Mouse (Mus musculus) limb, embryonic 15.5 days (tissue): ENCODE data around the gene Sost. TPM values are rescaled to one million over a fixed set of nuclear protein-coding genes. Genes with fewer than 3 reads are reported as not detected.

ENCODE experiments used
- ATAC-seq: fragments of 200-750 bp; cut with Nextera tagmentation; 2 replicates; pipeline ENCODE4 v1.8.0; 2017; ENCODE audit warnings: low read depth, moderate TSS enrichment; ENCODE audit not compliant: insufficient number of reproducible peaks, low FRiP score, low TSS enrichment
- H3K27ac ChIP-seq: fragments of 300-500 bp; sonication (generic); 2 replicates; pipeline ENCODE4 v1.5.1; 2015; ENCODE audit warnings: moderate library complexity, mild to moderate bottlenecking, inconsistent platforms
- H3K27me3 ChIP-seq: fragments of 300-500 bp; sonication (generic); 2 replicates; pipeline ENCODE4 v1.6.1; 2015; ENCODE audit warnings: inconsistent platforms
- H3K36me3 ChIP-seq: fragments of 300-500 bp; sonication (generic); 2 replicates; pipeline ENCODE4 v1.6.1; 2015; ENCODE audit warnings: inconsistent platforms
- H3K4me1 ChIP-seq: fragments of 300-500 bp; sonication (generic); 2 replicates; pipeline ENCODE4 v1.6.1; 2015; ENCODE audit warnings: inconsistent platforms
- H3K4me2 ChIP-seq: fragments of 300-500 bp; sonication (generic); 2 replicates; pipeline ENCODE4 v1.6.1; 2015; ENCODE audit warnings: mild to moderate bottlenecking, inconsistent platforms
- H3K4me3 ChIP-seq: fragments of 300-500 bp; sonication (generic); 2 replicates; pipeline ENCODE4 v1.5.1; 2015; ENCODE audit warnings: mild to moderate bottlenecking, inconsistent platforms
- H3K9ac ChIP-seq: fragments of 300-500 bp; sonication (generic); 2 replicates; pipeline ENCODE4 v1.6.1; 2015; ENCODE audit warnings: inconsistent platforms
- H3K9me3 ChIP-seq: fragments of 300-500 bp; sonication (generic); 2 replicates; pipeline ENCODE4 v1.6.1; 2016; ENCODE audit warnings: inconsistent platforms
- WGBS: fragments of 180-500 bp; shearing (Covaris S2); methylation state at CpG from one replicate; pipeline ENCODE4 v1.1.7; 2015; 5-methylcytosine and 5-hydroxymethylcytosine counted together
- polyA plus RNA-seq: library from polyadenylated mRNA; unstranded; fragments of >200 nt; fragmentation: Nextera tagmentation; extraction: Ambion mirVana; gene quantifications from 2 replicates; pipeline ENCODE4 v1.2.1, GENCODE M21; 2015

Sost gene
- polyA plus RNA-seq, 1 experiment from 2014 or later = 0.50 TPM

- Histone ChIP-seq H3K9me3 (no peaks in the 10 kb centered on the region), H3K27ac (no peak overlapping the region), H3K36me3 (no peaks in the 10 kb centered on the region), H3K4me2 (no peak overlapping the region), H3K4me1 (peaks cover 15% of the 10 kb centered on the region), H3K27me3 (peaks cover 28% of the 10 kb centered on the region; the same call in 1 of the 2 replicates), H3K9ac (no peak overlapping the region), H3K4me3 (no peak overlapping the region)
- ATAC-seq = no peak
- WGBS = 38% methylated on average over 7 of the region's 7 CpGs
Observed at GRCm38 (mm10) chr11:101936421-101936820, 30.4 kb downstream of the Sost start.

GRCm38 (mm10) chr11:101935743-101936142 lies 31.1 kb downstream of the Sost start:
- Histone ChIP-seq H3K36me3 (no peaks in the 10 kb centered on the region), H3K27me3 (peaks cover 30% of the 10 kb centered on the region; the same call in 1 of the 2 replicates), H3K9me3 (no peaks in the 10 kb centered on the region), H3K9ac (no peak overlapping the region), H3K4me3 (no peak overlapping the region), H3K27ac (no peak overlapping the region), H3K4me2 (no peak overlapping the region), H3K4me1 (peaks cover 15% of the 10 kb centered on the region)
- 45% methylated on average over 3 of the region's 3 CpGs for WGBS
- ATAC-seq = no peak

GRCm38 (mm10) chr11:101931978-101932377 lies 34.8 kb downstream of the Sost start:
- Histone ChIP-seq H3K36me3 (no peaks in the 10 kb centered on the region), H3K4me1 (peaks cover 8% of the 10 kb centered on the region), H3K9me3 (no peaks in the 10 kb centered on the region), H3K27ac (no peak overlapping the region), H3K9ac (no peak overlapping the region), H3K4me2 (no peak overlapping the region), H3K4me3 (no peak overlapping the region), H3K27me3 (0 out of 2 replicates have a peak, but pooled peaks cover 13% of the 10 kb centered on the region)
- 58% methylated on average over 4 of the region's 4 CpGs for WGBS
- ATAC-seq = no peak

GRCm38 (mm10) chr11:101928030-101928762 lies 38.6 kb downstream of the Sost start:
- no peak overlapping the region for H3K27ac ChIP-seq
- H3K4me1 ChIP-seq = 0 out of 2 replicates have a peak, but pooled peaks cover 3% of the 10 kb centered on the region
- H3K9ac ChIP-seq = no peak overlapping the region
- WGBS = 32% methylated on average over 25 of the region's 25 CpGs
- H3K4me2 ChIP-seq = no peak overlapping the region
- no peaks in the 10 kb centered on the region for H3K36me3 ChIP-seq
- no peaks in the 10 kb centered on the region for H3K9me3 ChIP-seq
- H3K4me3 ChIP-seq = no peak overlapping the region
- 0 out of 2 replicates have a peak, but pooled peaks cover 2% of the 10 kb centered on the region for H3K27me3 ChIP-seq
- no peak for ATAC-seq

- no peaks in the 10 kb centered on the region for H3K36me3 ChIP-seq
- H3K4me1 ChIP-seq = 0 out of 2 replicates have a peak, but pooled peaks cover 3% of the 10 kb centered on the region
- WGBS = 77% methylated on average over 10 of the region's 10 CpGs
- no peak overlapping the region for H3K9ac ChIP-seq
- no peak for ATAC-seq
- no peak overlapping the region for H3K4me2 ChIP-seq
- H3K4me3 ChIP-seq = no peak overlapping the region
- 0 out of 2 replicates have a peak, but pooled peaks cover 2% of the 10 kb centered on the region for H3K27me3 ChIP-seq
- H3K27ac ChIP-seq = no peak overlapping the region
- no peaks in the 10 kb centered on the region for H3K9me3 ChIP-seq
Observed at GRCm38 (mm10) chr11:101926951-101927589, 39.7 kb downstream of the Sost start.

GRCm38 (mm10) chr11:101925636-101926035 lies 41.2 kb downstream of the Sost start:
- Histone ChIP-seq H3K36me3 (no peaks in the 10 kb centered on the region), H3K4me2 (no peak overlapping the region), H3K9ac (no peak overlapping the region), H3K27me3 (no peaks in the 10 kb centered on the region), H3K27ac (no peak overlapping the region), H3K4me3 (no peak overlapping the region), H3K4me1 (peaks cover 14% of the 10 kb centered on the region; the same call in 1 of the 2 replicates), H3K9me3 (no peaks in the 10 kb centered on the region)
- ATAC-seq = no peak
- WGBS = 45% methylated on average over 6 of the region's 6 CpGs

- Histone ChIP-seq H3K4me1 (peaks cover 14% of the 10 kb centered on the region; the same call in 1 of the 2 replicates), H3K4me2 (no peak overlapping the region), H3K9me3 (no peaks in the 10 kb centered on the region), H3K9ac (no peak overlapping the region), H3K36me3 (no peaks in the 10 kb centered on the region), H3K27me3 (0 out of 2 replicates have a peak, but pooled peaks cover under 1% of the 10 kb centered on the region), H3K27ac (no peak overlapping the region), H3K4me3 (no peak overlapping the region)
- no peak for ATAC-seq
- WGBS = 73% methylated on average over 14 of the region's 19 CpGs
Observed at GRCm38 (mm10) chr11:101924441-101924976, 42.3 kb downstream of the Sost start.

- Histone ChIP-seq H3K9me3 (no peaks in the 10 kb centered on the region), H3K36me3 (no peaks in the 10 kb centered on the region), H3K27me3 (peaks cover 5% of the 10 kb centered on the region), H3K27ac (no peak overlapping the region), H3K4me3 (no peak overlapping the region), H3K4me2 (no peak overlapping the region), H3K4me1 (peaks cover 14% of the 10 kb centered on the region; the same call in 1 of the 2 replicates), H3K9ac (no peak overlapping the region)
- no peak for ATAC-seq
- WGBS = 82% methylated on average over 6 of the region's 6 CpGs
Observed at GRCm38 (mm10) chr11:101923988-101924387, 42.8 kb downstream of the Sost start.

GRCm38 (mm10) chr11:101921361-101921952 lies 45.4 kb downstream of the Sost start:
- H3K9ac ChIP-seq = no peak overlapping the region
- no peak for ATAC-seq
- no peaks in the 10 kb centered on the region for H3K36me3 ChIP-seq
- H3K27me3 ChIP-seq = peaks cover 26% of the 10 kb centered on the region
- 67% methylated on average over 12 of the region's 12 CpGs for WGBS
- H3K4me3 ChIP-seq = no peak overlapping the region
- H3K4me2 ChIP-seq = no peak overlapping the region
- H3K9me3 ChIP-seq = no peaks in the 10 kb centered on the region
- peak overlapping the region; percentile 13; the same call in 1 of the 2 replicates for H3K27ac ChIP-seq
- peaks cover 11% of the 10 kb centered on the region; the same call in 1 of the 2 replicates for H3K4me1 ChIP-seq

GRCm38 (mm10) chr11:101919660-101920059 lies 47.2 kb downstream of the Sost start:
- Histone ChIP-seq H3K36me3 (no peaks in the 10 kb centered on the region), H3K27me3 (peaks cover 33% of the 10 kb centered on the region), H3K27ac (no peak overlapping the region), H3K4me1 (peaks cover 11% of the 10 kb centered on the region; the same call in 1 of the 2 replicates), H3K9me3 (no peaks in the 10 kb centered on the region), H3K4me3 (no peak overlapping the region), H3K9ac (no peak overlapping the region), H3K4me2 (no peak overlapping the region)
- no peak for ATAC-seq
- WGBS = 2% methylated on average over 6 of the region's 6 CpGs

GRCm38 (mm10) chr11:101918609-101919008 lies 48.2 kb downstream of the Sost start:
- H3K27ac ChIP-seq = no peak overlapping the region
- no peaks in the 10 kb centered on the region for H3K36me3 ChIP-seq
- H3K4me1 ChIP-seq = peaks cover 11% of the 10 kb centered on the region; the same call in 1 of the 2 replicates
- WGBS = 72% methylated on average over 3 of the region's 3 CpGs
- no peak overlapping the region for H3K9ac ChIP-seq
- no peak overlapping the region for H3K4me2 ChIP-seq
- H3K9me3 ChIP-seq = no peaks in the 10 kb centered on the region
- peaks cover 33% of the 10 kb centered on the region for H3K27me3 ChIP-seq
- no peak for ATAC-seq
- H3K4me3 ChIP-seq = no peak overlapping the region
